Mouse (Mus musculus) forebrain, embryonic 14.5 days (tissue): ENCODE data around the gene Rps27. TPM values are rescaled to one million over a fixed set of nuclear protein-coding genes. Genes with fewer than 3 reads are reported as not detected.
A peak's percentile ranks its signal among the peaks of the same experiment; 100 is the strongest.

Source experiments
- ATAC-seq: fragments of 200-750 bp; cut with Nextera tagmentation; 2 replicates; pipeline ENCODE4 v1.8.0; 2017; ENCODE audit warnings: mild to moderate bottlenecking, moderate library complexity
- DNase-seq: peaks from one replicate; pipeline ENCODE4 v3.0.0-alpha.2; 2015; ENCODE audit warnings: low spot score
- H3K27ac ChIP-seq: fragments of 300-500 bp; sonication (generic); 2 replicates; pipeline ENCODE4 v1.5.1; 2014; ENCODE audit warnings: low read depth, mild to moderate bottlenecking, control low read depth, low read length, moderate library complexity
- H3K27me3 ChIP-seq: fragments of 300-500 bp; sonication (generic); replicated peaks from 2 replicates; pipeline ENCODE4 v1.6.1; 2014; ENCODE audit warnings: low read length, control low read depth, mixed read lengths; ENCODE audit not compliant: control insufficient read depth, insufficient read depth
- H3K36me3 ChIP-seq: fragments of 300-500 bp; sonication (generic); 2 replicates; pipeline ENCODE4 v1.6.1; 2014; ENCODE audit warnings: low read length, control low read depth; ENCODE audit not compliant: control insufficient read depth, insufficient read depth
- H3K4me1 ChIP-seq: fragments of 300-500 bp; sonication (generic); 2 replicates; pipeline ENCODE4 v1.6.1; 2014; ENCODE audit warnings: antibody characterized with exemption, low read length, control low read depth; ENCODE audit not compliant: control insufficient read depth, insufficient read depth
- H3K4me2 ChIP-seq: fragments of 300-500 bp; sonication (generic); 2 replicates; pipeline ENCODE4 v1.6.1; 2014; ENCODE audit warnings: mild to moderate bottlenecking, control low read depth, low read length
- H3K4me3 ChIP-seq: fragments of 300-500 bp; sonication (generic); 2 replicates; pipeline ENCODE4 v1.5.1; 2014; ENCODE audit warnings: low read depth, low read length, control low read depth
- H3K9ac ChIP-seq: fragments of 300-500 bp; sonication (generic); 2 replicates; pipeline ENCODE4 v1.6.1; 2014; ENCODE audit warnings: mild to moderate bottlenecking, low read length, control low read depth, moderate library complexity
- H3K9me3 ChIP-seq: fragments of 300-500 bp; sonication (generic); replicated peaks from 2 replicates; pipeline ENCODE4 v1.6.1; 2016; ENCODE audit warnings: low read length, control low read depth, mixed read lengths; ENCODE audit not compliant: control insufficient read depth
- WGBS: fragments of 180-500 bp; shearing (Covaris S2); extraction: QIAGEN DNeasy Blood & Tissue Kit; methylation state at CpG from one replicate; pipeline ENCODE4 v1.1.7; 2014; 5-methylcytosine and 5-hydroxymethylcytosine counted together
- polyA plus RNA-seq: library from polyadenylated mRNA; unstranded; fragments of >200 nt; fragmentation: Nextera tagmentation; extraction: Ambion mirVana; gene quantifications from 2 replicates; pipeline ENCODE4 v1.2.1, GENCODE M21; 2014

The Rps27 gene
- polyA plus RNA-seq, 1 experiment from 2014 or later, result 1,622 TPM

DNA sequence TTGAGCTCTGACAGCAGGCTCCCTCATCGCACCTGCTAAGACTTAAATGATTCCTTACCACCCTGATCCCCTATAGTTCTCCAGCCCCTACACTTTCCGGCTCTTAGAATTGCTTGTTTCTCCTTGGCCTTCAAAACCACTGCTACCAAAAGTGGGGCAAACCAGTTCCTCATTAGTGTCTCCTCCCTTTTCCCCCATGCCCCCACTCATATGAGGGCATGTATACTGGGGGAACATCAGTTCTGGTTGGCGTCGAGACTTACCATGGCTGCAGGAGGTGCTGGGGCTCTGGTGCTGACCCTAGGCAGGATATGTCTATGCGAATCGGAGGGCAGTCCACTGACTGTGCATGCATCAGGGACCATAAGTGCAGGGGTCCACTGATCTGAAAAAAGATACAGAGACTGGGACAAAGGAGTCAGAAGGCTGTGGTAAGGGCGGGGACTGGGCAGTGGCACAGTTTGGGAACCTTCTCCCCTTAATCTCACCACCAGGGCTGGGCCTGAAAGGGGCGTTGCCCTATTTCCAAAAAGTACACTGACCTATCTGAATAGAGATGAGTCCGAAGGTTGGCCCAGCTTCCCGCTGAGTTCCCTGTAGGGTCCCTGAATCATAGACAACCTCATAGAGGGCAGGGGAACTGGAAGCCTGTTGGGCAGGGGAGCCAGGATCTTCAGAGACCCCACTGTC, 28.4 kb upstream of the Rps27 start:
- Histone ChIP-seq H3K36me3 (no peaks in the 10 kb centered on the region), H3K9me3 (no peaks in the 10 kb centered on the region), H3K9ac (no peak overlapping the region), H3K4me1 (peaks cover 11% of the 10 kb centered on the region; the same call in 1 of the 2 replicates), H3K4me2 (no peak overlapping the region), H3K27ac (no peak overlapping the region), H3K27me3 (no peaks in the 10 kb centered on the region), H3K4me3 (no peak overlapping the region)
- DNase-seq, result no peak
- no peak for ATAC-seq
- 87% methylated on average over 10 of the region's 10 CpGs for WGBS

DNA sequence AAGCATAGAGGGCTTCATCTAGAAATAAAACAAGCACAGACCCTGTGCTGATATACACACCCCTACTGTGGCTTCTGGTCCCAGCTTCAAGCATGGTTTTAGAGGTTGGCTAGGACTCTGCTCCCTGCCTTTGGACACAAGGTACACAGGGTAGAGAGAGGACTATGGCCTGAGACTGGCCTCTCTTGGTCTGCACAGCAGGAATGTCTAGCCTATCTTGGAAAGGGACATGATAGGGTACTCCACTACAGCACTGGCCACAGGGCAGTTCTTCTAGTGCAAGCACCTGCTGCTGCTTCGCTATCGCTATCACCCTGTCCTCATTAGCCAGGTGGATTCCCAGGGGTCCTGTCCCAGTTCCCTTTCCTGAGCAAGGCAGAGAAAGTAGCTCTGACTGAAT, 27.8 kb upstream of the Rps27 start:
- no peak for ATAC-seq
- Histone ChIP-seq H3K4me2 (no peak overlapping the region), H3K36me3 (peaks cover 4% of the 10 kb centered on the region), H3K27ac (no peak overlapping the region), H3K4me3 (no peak overlapping the region), H3K27me3 (no peaks in the 10 kb centered on the region), H3K4me1 (peaks cover 11% of the 10 kb centered on the region; the same call in 1 of the 2 replicates), H3K9me3 (no peaks in the 10 kb centered on the region), H3K9ac (no peak overlapping the region)
- 94% methylated on average over 2 of the region's 2 CpGs for WGBS
- no peak for DNase-seq

DNA sequence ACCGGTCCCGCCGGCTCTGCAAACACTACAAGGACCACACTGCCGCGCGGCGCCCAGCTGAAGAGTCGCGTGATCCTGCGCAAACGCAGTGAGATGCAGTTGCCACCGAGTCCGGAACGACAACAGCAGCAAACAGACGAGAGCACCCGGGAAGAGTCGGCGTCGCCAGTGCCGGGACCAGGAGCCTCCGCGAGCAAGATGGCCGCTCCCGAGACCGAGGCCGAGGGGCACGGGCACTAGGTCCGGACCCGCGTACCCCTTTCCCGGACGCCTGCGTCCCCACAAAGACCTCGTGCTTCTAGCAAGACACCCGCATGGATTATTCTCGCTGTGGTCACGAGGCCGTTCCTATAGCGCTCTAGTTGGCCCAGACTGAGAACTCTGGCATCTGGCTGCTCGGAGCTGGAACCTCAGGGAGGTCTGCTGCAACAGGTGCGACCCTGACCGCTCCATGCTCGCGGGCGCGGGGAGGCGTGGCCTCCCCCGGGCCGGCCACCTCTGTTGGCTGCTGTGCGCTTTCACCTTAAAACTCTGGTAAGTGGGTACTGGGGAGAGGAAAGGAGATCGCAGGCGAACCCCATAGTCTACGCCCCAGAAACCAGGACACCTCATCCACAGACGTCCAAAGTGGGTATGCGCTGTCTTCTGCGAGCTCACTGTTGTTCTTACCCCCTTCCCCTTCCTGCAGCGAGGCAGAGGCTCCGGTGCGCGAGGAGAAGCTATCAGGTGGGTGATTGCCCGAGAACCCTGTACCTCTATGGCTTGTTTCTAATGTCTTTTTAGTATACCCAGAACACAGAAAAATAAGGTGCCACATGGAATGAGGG, 18.3 kb upstream of the Rps27 start, which contains the start of gene Jtb:
Jtb (plus strand) TSS at position 91 of the 827 bp plus-strand sequence.
- Histone ChIP-seq H3K9ac (peak within 1 kb of the TSS; percentile 83), H3K36me3 (peaks cover 27% of the 10 kb centered on the region), H3K9me3 (no peaks in the 10 kb centered on the region), H3K27ac (peak within 1 kb of the TSS; percentile 90), H3K4me2 (peak within 1 kb of the TSS; percentile 86), H3K4me3 (peak within 1 kb of the TSS; percentile 85), H3K4me1 (0 out of 2 replicates have a peak, but pooled peaks cover 5% of the 10 kb centered on the region), H3K27me3 (no peaks in the 10 kb centered on the region)
- ATAC-seq (peak; percentile 99), DNase-seq (peak; percentile 97)
- under 1% methylated on average over 60 of the region's 61 CpGs for WGBS

DNA sequence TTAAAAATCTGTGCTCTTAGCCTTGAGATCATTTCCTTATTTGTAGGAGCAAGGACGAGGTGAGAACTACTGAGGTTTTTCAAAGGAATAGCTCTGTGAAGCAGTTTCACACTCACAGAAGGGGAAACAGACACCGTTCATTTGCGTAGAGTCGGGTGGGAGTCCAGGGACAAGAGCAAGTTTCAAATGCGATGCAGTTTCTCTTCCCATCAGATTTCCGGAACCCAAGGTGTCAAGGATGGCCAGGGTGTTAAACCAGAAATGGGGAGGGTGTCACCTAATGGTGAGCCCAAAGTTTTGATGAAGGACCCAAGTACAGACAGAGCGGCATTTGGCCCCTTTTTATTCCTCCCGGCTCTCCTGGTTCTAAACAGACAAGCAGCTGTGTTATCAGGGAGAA, 17.6 kb upstream of the Rps27 start:
- Histone ChIP-seq H3K9ac (peak overlapping the region; percentile 83), H3K4me2 (peak overlapping the region; percentile 86), H3K36me3 (peaks cover 22% of the 10 kb centered on the region), H3K27ac (0 out of 2 replicates have a peak overlapping the region, but pooled peaks have one; percentile 90), H3K4me3 (peak overlapping the region; percentile 85), H3K4me1 (0 out of 2 replicates have a peak, but pooled peaks cover 5% of the 10 kb centered on the region), H3K9me3 (no peaks in the 10 kb centered on the region), H3K27me3 (no peaks in the 10 kb centered on the region)
- WGBS, result 18% methylated on average over 8 of the region's 8 CpGs
- DNase-seq (no peak), ATAC-seq (no peak)

DNA sequence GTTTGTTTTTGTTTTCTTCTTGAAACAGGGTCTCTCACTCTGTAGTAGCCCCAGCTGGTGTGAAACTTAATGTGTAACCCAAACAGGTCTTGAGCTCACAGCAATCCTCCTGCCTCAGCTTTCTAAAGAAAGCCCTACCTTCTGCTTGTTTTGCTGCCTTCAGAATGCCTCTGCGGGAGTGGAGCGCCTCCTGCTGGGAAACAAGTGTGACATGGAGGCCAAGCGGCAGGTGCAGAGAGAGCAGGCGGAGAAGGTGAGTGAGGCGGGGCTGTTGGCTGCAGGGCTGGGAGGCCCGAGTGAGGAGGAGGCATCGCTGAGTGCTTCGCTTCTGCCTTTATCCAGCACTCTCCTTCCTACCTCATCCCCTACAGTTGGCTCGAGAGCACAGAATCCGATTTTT, 10.9 kb upstream of the Rps27 start:
- DNase-seq (no peak), ATAC-seq (no peak)
- Histone ChIP-seq H3K4me1 (peaks cover 8% of the 10 kb centered on the region), H3K4me2 (no peak overlapping the region), H3K9ac (no peak overlapping the region), H3K9me3 (no peaks in the 10 kb centered on the region), H3K4me3 (no peak overlapping the region), H3K27me3 (no peaks in the 10 kb centered on the region), H3K36me3 (no peaks in the 10 kb centered on the region), H3K27ac (no peak overlapping the region)
- 75% methylated on average over 10 of the region's 10 CpGs for WGBS

DNA sequence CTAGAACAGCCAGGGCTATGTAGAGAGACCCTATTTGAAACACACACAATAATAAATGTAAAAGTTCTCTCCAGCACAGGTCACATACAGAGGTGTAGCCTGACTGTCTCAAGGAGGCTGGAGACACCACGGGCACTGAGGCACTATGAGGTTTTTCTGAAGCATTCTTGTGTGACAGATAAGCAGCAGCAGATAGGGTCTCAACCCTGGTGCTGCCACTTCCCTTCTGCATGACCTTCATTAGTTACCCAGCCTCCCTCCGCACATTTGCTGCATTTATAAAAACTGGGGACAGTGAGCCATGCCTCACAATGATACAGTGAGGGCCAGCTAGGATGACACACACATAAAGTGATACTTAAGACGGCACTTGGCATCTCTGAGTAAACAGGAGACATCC, 9.5 kb upstream of the Rps27 start:
- Histone ChIP-seq H3K4me3 (no peak overlapping the region), H3K9me3 (no peaks in the 10 kb centered on the region), H3K27ac (no peak overlapping the region), H3K27me3 (no peaks in the 10 kb centered on the region), H3K36me3 (no peaks in the 10 kb centered on the region), H3K9ac (no peak overlapping the region), H3K4me2 (no peak overlapping the region), H3K4me1 (peaks cover 8% of the 10 kb centered on the region)
- ATAC-seq, result no peak
- WGBS, result 90% methylated on average over 3 of the region's 3 CpGs
- DNase-seq, result no peak

DNA sequence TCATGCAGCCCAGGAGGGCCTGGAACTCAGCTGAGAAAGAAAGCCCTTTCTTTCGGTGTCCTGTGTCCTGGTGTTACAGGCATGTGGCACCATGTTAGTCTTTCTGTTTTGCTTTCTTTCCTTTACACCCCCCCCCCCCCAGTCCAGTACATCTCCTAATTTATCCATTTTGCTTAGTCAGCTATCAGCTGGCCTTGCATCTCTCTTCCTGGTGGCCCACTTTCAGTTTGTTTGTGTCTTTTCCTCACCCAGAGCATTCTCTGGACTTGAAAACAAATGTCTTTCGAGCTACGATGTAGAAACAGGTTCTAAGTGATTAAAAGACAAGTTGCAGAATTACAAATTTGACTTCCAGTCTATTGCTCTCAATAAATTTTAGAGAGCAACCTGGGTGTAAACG, 9.0 kb upstream of the Rps27 start:
- Histone ChIP-seq H3K9ac (no peak overlapping the region), H3K27ac (no peak overlapping the region), H3K9me3 (no peaks in the 10 kb centered on the region), H3K4me1 (peaks cover 8% of the 10 kb centered on the region), H3K36me3 (no peaks in the 10 kb centered on the region), H3K4me3 (no peak overlapping the region), H3K4me2 (no peak overlapping the region), H3K27me3 (no peaks in the 10 kb centered on the region)
- 87% methylated on average over 4 of the region's 4 CpGs for WGBS
- DNase-seq, result no peak
- ATAC-seq, result no peak

DNA sequence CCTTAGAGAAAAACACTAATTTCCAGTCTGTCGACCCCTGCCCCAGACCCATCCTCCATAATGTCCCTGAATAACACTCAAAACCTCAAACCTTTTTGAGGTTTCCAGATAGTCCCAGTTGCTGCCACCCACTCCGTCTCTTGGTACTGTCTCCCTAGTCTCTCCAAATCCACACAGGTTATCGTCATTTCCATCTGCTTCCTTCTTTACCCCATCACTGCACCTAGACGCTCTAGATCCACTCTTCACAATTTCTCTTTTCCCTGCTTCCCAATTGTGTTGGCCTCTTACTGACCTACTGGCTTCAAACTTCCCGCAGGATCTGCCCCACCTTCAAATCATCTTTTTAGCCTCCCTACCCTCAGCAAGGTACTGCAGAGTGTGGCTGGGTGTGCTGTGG, 7.7 kb upstream of the Rps27 start:
- ATAC-seq (no peak), DNase-seq (no peak)
- H3K27me3 ChIP-seq, result no peaks in the 10 kb centered on the region
- WGBS, result 25% methylated on average over 5 of the region's 5 CpGs
- no peaks in the 10 kb centered on the region for H3K9me3 ChIP-seq
- H3K9ac ChIP-seq, result peak overlapping the region; percentile 61
- peaks cover 8% of the 10 kb centered on the region for H3K4me1 ChIP-seq
- no peaks in the 10 kb centered on the region for H3K36me3 ChIP-seq
- peak overlapping the region; percentile 40 for H3K4me3 ChIP-seq
- peak overlapping the region; percentile 82 for H3K4me2 ChIP-seq
- H3K27ac ChIP-seq, result no peak overlapping the region

DNA sequence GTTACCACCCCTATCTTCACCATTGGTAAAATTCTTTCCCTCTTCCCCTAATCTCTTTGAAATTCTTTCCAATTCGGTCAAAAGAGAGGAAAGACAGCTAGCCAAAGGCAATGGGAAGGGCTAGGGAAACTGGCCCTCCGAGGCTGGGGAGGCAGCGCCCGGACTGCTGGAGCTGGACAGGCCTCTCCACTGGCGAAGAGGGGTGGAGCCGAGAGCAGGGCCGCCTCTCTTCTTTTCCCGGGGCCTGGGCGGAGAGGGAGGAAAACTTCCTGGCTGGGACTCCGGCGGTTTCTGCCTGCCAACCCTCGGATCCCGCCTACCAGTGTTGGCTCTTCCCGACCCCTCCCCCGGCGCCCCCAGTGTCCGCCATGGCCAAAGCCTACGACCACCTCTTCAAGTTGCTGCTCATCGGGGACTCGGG, 7.1 kb upstream of the Rps27 start:
- Histone ChIP-seq H3K36me3 (no peaks in the 10 kb centered on the region), H3K4me1 (peaks cover 8% of the 10 kb centered on the region), H3K9me3 (no peaks in the 10 kb centered on the region), H3K4me3 (peak overlapping the region; percentile 40), H3K4me2 (peak overlapping the region; percentile 82), H3K27me3 (no peaks in the 10 kb centered on the region), H3K9ac (peak overlapping the region; percentile 61), H3K27ac (peak overlapping the region; percentile 44; the same call in 1 of the 2 replicates)
- peak; percentile 84 for ATAC-seq
- WGBS, result 0% methylated on average over 16 of the region's 20 CpGs
- DNase-seq, result peak; percentile 64
